Mouse (Mus musculus): Measurements from ENCODE around the gene Dock8.

- no peak for TF ChIP-seq CTCF (IDR thresholded peaks at IDR 0.05; ENCODE audit: low read depth, low read length)
- TF ChIP-seq POLR2A (IDR thresholded peaks at IDR 0.05; ENCODE audit: insufficient read depth, low read length), result no peak
These were observed 9.1 kb upstream of the Dock8 start for GRCm38 (mm10) chr19:24990138-24990822.
